Mouse (Mus musculus) heart, postnatal 0 days (tissue): ENCODE results near the gene Spg21.

ENCODE experiments used
- CTCF ChIP-seq: IDR thresholded peaks from 2 replicates; pipeline ENCODE4 v1.5.1; 2016; ENCODE audit warnings: antibody characterized with exemption, control low read depth, low read depth
- EP300 ChIP-seq: IDR thresholded peaks from 2 replicates; pipeline ENCODE4 v1.6.1; 2016; ENCODE audit warnings: antibody characterized with exemption, low read depth

GRCm38 (mm10) chr9:65508449-65508848, 47.7 kb downstream of the Spg21 start:
- TF ChIP-seq CTCF: no peak
- no peak for TF ChIP-seq EP300
